In genomic region chr2:65979338-65980053, GRCm38 (mm10) we compare ENCODE assay signal across 9 mouse cellular contexts.
DNase-seq lines count a peak whose midpoint lies in the region; ATAC-seq lines count a peak whose summit lies in the region.
"Had no signal": no experiment of that assay in that cellular context is flagged by ENCODE, and none has a peak within 500 bp of the region (broad histone marks: within the 10 kb centered on the region; RNA-seq: fewer than 3 reads in every experiment).

No protein-coding gene starts in this region.

- peaks cover 61% of the 10 kb centered on the region for H3K27me3 ChIP-seq in heart, embryonic 12.5 days (replicated peaks)
- no peaks in the 10 kb centered on the region for H3K27me3 ChIP-seq in forebrain, embryonic 10.5 days (ENCODE audit: poor library complexity, severe bottlenecking)
- H3K27me3 ChIP-seq: CH12.LX had no signal

- peak; percentile 57; the same call in 1 of the 2 replicates for ATAC-seq in heart, embryonic 12.5 days (ENCODE audit: insufficient number of reproducible peaks, low FRiP score)

- peak overlapping the region; percentile 41 for H3K4me2 ChIP-seq in heart, embryonic 12.5 days

- H3K36me3 ChIP-seq in heart, embryonic 12.5 days, result no peaks in the 10 kb centered on the region
- no peaks in the 10 kb centered on the region for H3K36me3 ChIP-seq in forebrain, embryonic 10.5 days (replicated peaks)

- H3K4me1 ChIP-seq in heart, embryonic 12.5 days (replicated peaks), result peaks cover 14% of the 10 kb centered on the region
- peaks cover 28% of the 10 kb centered on the region for H3K4me1 ChIP-seq in forebrain, embryonic 10.5 days

- no peak for DNase-seq in heart, adult 11 months
- DNase-seq in Muller cell, postnatal 12 days (ENCODE audit: inconsistent ontology term), result peak; percentile 33
- DNase-seq in forebrain, embryonic 10.5 days (ENCODE audit: extremely low spot score, low spot score), result no peak
- DNase-seq in layer of hippocampus, adult 9-11 months, result peak; percentile 70
- peak; percentile 50 for DNase-seq in retina, postnatal 1 day
- DNase-seq in adrenal gland, adult 2 months, result no peak
- no peak for DNase-seq in spleen, postnatal 14 days (ENCODE audit: low spot score in 2 of 2)

- no peak overlapping the region for H3K4me3 ChIP-seq in heart, embryonic 12.5 days
- H3K4me3 ChIP-seq in forebrain, embryonic 10.5 days, result no peak overlapping the region

- no peaks in the 10 kb centered on the region for H3K9me3 ChIP-seq in heart, embryonic 12.5 days (replicated peaks)
- no peaks in the 10 kb centered on the region for H3K9me3 ChIP-seq in forebrain, embryonic 10.5 days

- no peak overlapping the region for H3K9ac ChIP-seq in heart, embryonic 12.5 days

- 40% methylated on average over 17 of the region's 17 CpGs for WGBS in heart, embryonic 12.5 days
- WGBS in forebrain, embryonic 10.5 days, result 82% methylated on average over 17 of the region's 17 CpGs

- H3K27ac ChIP-seq in heart, embryonic 12.5 days (ENCODE audit: poor library complexity, severe bottlenecking), result no peak overlapping the region
- H3K27ac ChIP-seq in forebrain, embryonic 10.5 days, result peak overlapping the region; percentile 31; the same call in 1 of the 2 replicates

Comparison
In these comparisons a context has a peak if more than half of its experiments do, and no peak if none do; other contexts are left out.
1. DNase-seq: peak in Muller cell, postnatal 12 days (single experiment), layer of hippocampus, adult 9-11 months (single experiment) and retina, postnatal 1 day (single experiment); none in heart, adult 11 months (single experiment), forebrain, embryonic 10.5 days (single experiment), adrenal gland, adult 2 months (single experiment) and spleen, postnatal 14 days (0 of 2).